Mouse (Mus musculus) liver, postnatal 0 days (tissue): Measurements from ENCODE around the gene Yy1. TPM values are rescaled to one million over a fixed set of nuclear protein-coding genes. Genes with fewer than 3 reads are reported as not detected.
"Not testable (repeated sequence)": the region's sequence is repeated elsewhere in the genome, so short reads cannot be mapped to it uniquely, and the experiment has no call there.

Experiments used
- ATAC-seq: fragments of 200-750 bp; cut with Nextera tagmentation; 2 replicates; pipeline ENCODE4 v1.8.0; 2017; ENCODE audit warnings: mild to moderate bottlenecking, moderate library complexity
- DNase-seq: peaks from one replicate; pipeline ENCODE4 v3.0.0-alpha.2; 2016
- H3K27ac ChIP-seq: fragments of 300-500 bp; sonication (generic); 2 replicates; pipeline ENCODE4 v1.5.1; 2014; ENCODE audit warnings: antibody characterized with exemption, moderate library complexity, mild to moderate bottlenecking, low read depth
- H3K27me3 ChIP-seq: fragments of 300-500 bp; sonication (generic); 2 replicates; pipeline ENCODE4 v1.6.1; 2014; ENCODE audit warnings: low read length, control low read depth, mixed read lengths; ENCODE audit not compliant: insufficient read depth
- H3K36me3 ChIP-seq: fragments of 300-500 bp; sonication (generic); replicated peaks from 2 replicates; pipeline ENCODE4 v1.6.1; 2014; ENCODE audit warnings: mild to moderate bottlenecking, control low read depth, low read length, moderate library complexity, mixed read lengths; ENCODE audit not compliant: insufficient read depth
- H3K4me1 ChIP-seq: fragments of 300-500 bp; sonication (generic); 2 replicates; pipeline ENCODE4 v1.6.1; 2014; ENCODE audit warnings: antibody characterized with exemption, mild to moderate bottlenecking, control low read depth; ENCODE audit not compliant: insufficient read depth
- H3K4me2 ChIP-seq: fragments of 300-500 bp; sonication (generic); 2 replicates; pipeline ENCODE4 v1.6.1; 2014; ENCODE audit warnings: low read depth, mild to moderate bottlenecking, low read length, moderate library complexity, mixed read lengths
- H3K4me3 ChIP-seq: fragments of 300-500 bp; sonication (generic); 2 replicates; pipeline ENCODE4 v1.5.1; 2014; ENCODE audit warnings: low read depth, low read length
- H3K9ac ChIP-seq: fragments of 300-500 bp; sonication (generic); replicated peaks from 2 replicates; pipeline ENCODE4 v1.6.1; 2014; ENCODE audit warnings: mild to moderate bottlenecking, moderate library complexity
- H3K9me3 ChIP-seq: fragments of 300-500 bp; sonication (generic); 2 replicates; pipeline ENCODE4 v1.6.1; 2016; ENCODE audit warnings: mild to moderate bottlenecking, control low read depth, low read length, mixed read lengths
- CTCF ChIP-seq: sonication (generic); IDR thresholded peaks from 2 replicates; pipeline ENCODE4 v1.5.1; 2016; ENCODE audit warnings: antibody characterized with exemption, low read depth
- EP300 ChIP-seq: IDR thresholded peaks from 2 replicates; pipeline ENCODE4 v1.6.1; 2016; ENCODE audit warnings: antibody characterized with exemption, low read depth, mild to moderate bottlenecking
- WGBS: fragments of 180-500 bp; shearing (Covaris S2); extraction: QIAGEN DNeasy Blood & Tissue Kit; methylation state at CpG from one replicate; pipeline ENCODE4 v1.1.7; 2014; ENCODE audit not compliant: insufficient replicate concordance; 5-methylcytosine and 5-hydroxymethylcytosine counted together
- polyA plus RNA-seq: library from polyadenylated mRNA; unstranded; fragments of >200 nt; fragmentation: Nextera tagmentation; extraction: Ambion mirVana; gene quantifications from 2 replicates; pipeline ENCODE4 v1.2.1, GENCODE M21; 2015

The Yy1 gene
- polyA plus RNA-seq, 1 experiment from 2014 or later: 5.3 TPM

GRCm38 (mm10) chr12:108841181-108841580 lies 48.4 kb downstream of the Yy1 start:
- H3K9ac ChIP-seq: no peak overlapping the region
- H3K4me2 ChIP-seq: no peak overlapping the region
- H3K4me3 ChIP-seq: no peak overlapping the region
- DNase-seq (no peak), ATAC-seq (no peak)
- no peak overlapping the region for H3K27ac ChIP-seq
- TF ChIP-seq EP300 (no peak), CTCF (no peak)
- H3K27me3 ChIP-seq: no peaks in the 10 kb centered on the region
- 79% methylated on average over 6 of the region's 6 CpGs for WGBS
- no peaks in the 10 kb centered on the region for H3K9me3 ChIP-seq
- peaks cover 2% of the 10 kb centered on the region; the same call in 1 of the 2 replicates for H3K4me1 ChIP-seq
- peaks cover 15% of the 10 kb centered on the region for H3K36me3 ChIP-seq

DNA sequence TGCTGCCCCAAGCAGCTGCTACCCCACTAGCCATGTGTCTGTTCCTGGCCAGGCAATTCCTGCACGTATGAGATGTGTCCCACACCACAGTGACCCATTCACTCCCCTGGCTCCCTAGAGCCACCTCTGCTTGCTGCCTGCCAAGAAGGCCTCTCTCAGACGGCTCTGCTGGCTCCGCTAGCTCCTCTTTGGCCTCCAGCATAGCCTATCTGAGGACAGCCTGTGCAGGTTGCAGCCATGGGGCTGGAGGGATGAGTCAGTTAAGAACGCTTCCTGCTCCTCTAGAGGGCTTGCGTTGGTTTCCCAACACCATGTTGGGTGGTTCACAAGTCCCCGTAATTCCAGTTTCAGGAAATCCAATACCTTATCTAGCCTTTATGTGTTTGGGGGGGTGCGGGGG lies 49.9 kb downstream of the Yy1 start:
- Histone ChIP-seq H3K36me3 (peaks cover 15% of the 10 kb centered on the region), H3K27ac (no peak overlapping the region), H3K4me1 (no peaks in the 10 kb centered on the region), H3K9ac (no peak overlapping the region), H3K27me3 (no peaks in the 10 kb centered on the region), H3K4me3 (no peak overlapping the region), H3K9me3 (no peaks in the 10 kb centered on the region), H3K4me2 (no peak overlapping the region)
- ATAC-seq: no peak
- WGBS: 71% methylated on average over 7 of the region's 7 CpGs
- no peak for DNase-seq
- TF ChIP-seq EP300 (no peak), CTCF (no peak)

- not testable (repeated sequence) for H3K9me3 ChIP-seq, H3K27me3 ChIP-seq, ATAC-seq, H3K4me1 ChIP-seq, H3K9ac ChIP-seq, DNase-seq, H3K4me2 ChIP-seq, H3K4me3 ChIP-seq, H3K36me3 ChIP-seq
- H3K27ac ChIP-seq: peak overlapping the region; percentile 98; the same call in 1 of the 2 replicates
- TF ChIP-seq CTCF: peak; percentile 31
- 81% methylated on average over 3 of the region's 3 CpGs for WGBS
These were observed 55.3 kb downstream of the Yy1 start for GRCm38 (mm10) chr12:108848033-108848432.

GRCm38 (mm10) chr12:108849488-108850022 lies 56.8 kb downstream of the Yy1 start:
- ATAC-seq (peak; percentile 57), DNase-seq (peak; percentile 67)
- peaks cover 9% of the 10 kb centered on the region for H3K4me1 ChIP-seq
- no peaks in the 10 kb centered on the region for H3K27me3 ChIP-seq
- WGBS: 72% methylated on average over 4 of the region's 4 CpGs
- TF ChIP-seq CTCF (no peak), EP300 (no peak)
- no peak overlapping the region for H3K4me2 ChIP-seq
- H3K36me3 ChIP-seq: peaks cover 2% of the 10 kb centered on the region; the same call in 1 of the 2 replicates
- peak overlapping the region; percentile 98 for H3K27ac ChIP-seq
- no peak overlapping the region for H3K4me3 ChIP-seq
- peak overlapping the region; percentile 26; the same call in 1 of the 2 replicates for H3K9ac ChIP-seq
- no peaks in the 10 kb centered on the region for H3K9me3 ChIP-seq

GRCm38 (mm10) chr12:108850129-108850528 lies 57.4 kb downstream of the Yy1 start:
- Histone ChIP-seq H3K9ac (no peak overlapping the region; the same call in 1 of the 2 replicates), H3K4me1 (peaks cover 9% of the 10 kb centered on the region), H3K27ac (peak overlapping the region; percentile 98), H3K9me3 (no peaks in the 10 kb centered on the region), H3K4me2 (no peak overlapping the region), H3K36me3 (peaks cover 2% of the 10 kb centered on the region; the same call in 1 of the 2 replicates), H3K27me3 (no peaks in the 10 kb centered on the region), H3K4me3 (no peak overlapping the region)
- WGBS: 49% methylated on average over 8 of the region's 8 CpGs
- ATAC-seq: peak; percentile 77
- DNase-seq: peak; percentile 80
- TF ChIP-seq EP300: peak; percentile 93
- TF ChIP-seq CTCF: no peak

DNA sequence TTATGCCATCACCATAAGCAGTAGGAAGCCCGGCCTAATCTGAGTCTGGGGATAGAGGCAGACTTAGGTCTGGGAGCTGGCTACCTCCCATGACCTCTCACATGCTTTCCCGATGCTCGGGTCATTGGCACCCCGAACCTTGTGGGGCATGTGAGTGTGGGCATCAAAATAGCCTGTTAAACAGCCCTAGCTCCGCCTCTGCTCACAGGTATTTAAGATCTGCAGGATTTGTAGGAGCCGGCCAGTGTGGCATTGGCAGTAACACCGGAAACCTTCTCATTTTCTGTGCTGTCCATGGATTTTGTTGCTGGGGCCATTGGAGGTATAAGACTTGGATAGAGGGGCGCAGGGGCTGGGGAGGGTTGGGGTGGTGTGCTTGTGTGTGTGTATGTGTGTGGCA lies 58.1 kb downstream of the Yy1 start:
- Histone ChIP-seq H3K4me3 (peak overlapping the region; percentile 44), H3K9ac (peak overlapping the region; percentile 72), H3K36me3 (0 out of 2 replicates have a peak, but pooled peaks cover 2% of the 10 kb centered on the region), H3K9me3 (no peaks in the 10 kb centered on the region), H3K4me2 (peak overlapping the region; percentile 67), H3K4me1 (peaks cover 9% of the 10 kb centered on the region), H3K27ac (peak overlapping the region; percentile 98), H3K27me3 (no peaks in the 10 kb centered on the region)
- peak; percentile 48 for ATAC-seq
- DNase-seq: peak; percentile 67
- TF ChIP-seq CTCF (no peak), EP300 (peak; percentile 35; the same call in 1 of the 2 replicates)
- 71% methylated on average over 8 of the region's 8 CpGs for WGBS
